Mouse (Mus musculus) spleen, adult 2 months (tissue): ENCODE measurements at regions not wholly inside any gene's neighbourhood (a gene's known extent, or its start where the extent isn't known, plus 50 kb on each side); places are given as distances from the start of the nearest gene placed in this dataset.

Experiments
- CTCF ChIP-seq: fragments of 200-500 bp; IDR thresholded peaks from 2 replicates; pipeline ENCODE4 v1.5.1; 2011; ENCODE audit warnings: mild to moderate bottlenecking, inconsistent platforms; ENCODE audit not compliant: insufficient read depth, insufficient read length, insufficient replicate concordance; ENCODE audit errors: extremely low read depth
- POLR2A ChIP-seq: fragments of 200-500 bp; IDR thresholded peaks from 2 replicates; pipeline ENCODE4 v1.6.1; 2011; ENCODE audit warnings: low read depth, low read length, inconsistent platforms

GRCm38 (mm10) chrX:50675356-50675755, 165.5 kb upstream of the Stk26 start:
- TF ChIP-seq CTCF, result no peak
- TF ChIP-seq POLR2A, result no peak
